Mouse (Mus musculus): ENCODE measurements around the gene Topaz1. TPM values are rescaled to one million over a fixed set of nuclear protein-coding genes. Genes with fewer than 3 reads are reported as not detected.

Topaz1 gene
- polyA plus RNA-seq, 1 experiment from 2014 or later = not detected

GRCm38 (mm10) chr9:122812386-122812785 is 65.2 kb downstream of the Topaz1 start:
- ATAC-seq (ENCODE audit: insufficient number of reproducible peaks, low FRiP score) = no peak
- WGBS = 80% methylated on average over 5 of the region's 5 CpGs
- H3K36me3 ChIP-seq = peaks cover 11% of the 10 kb centered on the region; the same call in 1 of the 2 replicates

GRCm38 (mm10) chr9:122814775-122815174 is 67.6 kb downstream of the Topaz1 start:
- Histone ChIP-seq H3K27me3 (replicated peaks) (no peaks in the 10 kb centered on the region), H3K27ac (ENCODE audit: poor library complexity, severe bottlenecking) (no peak overlapping the region), H3K9me3 (replicated peaks) (no peaks in the 10 kb centered on the region), H3K4me1 (replicated peaks) (peaks cover 6% of the 10 kb centered on the region), H3K9ac (no peak overlapping the region), H3K4me2 (no peak overlapping the region), H3K4me3 (no peak overlapping the region), H3K36me3 (peaks cover 17% of the 10 kb centered on the region; the same call in 1 of the 2 replicates)
- ATAC-seq (ENCODE audit: insufficient number of reproducible peaks, low FRiP score) = no peak
- 89% methylated on average over 2 of the region's 2 CpGs for WGBS

More at GRCm38 (mm10) chr9:122812386-122812785, 65.2 kb downstream of the Topaz1 start:
- no peaks in the 10 kb centered on the region for H3K27me3 ChIP-seq (replicated peaks)
- no peak overlapping the region for H3K27ac ChIP-seq (ENCODE audit: poor library complexity, severe bottlenecking)
- peaks cover 12% of the 10 kb centered on the region for H3K4me1 ChIP-seq (replicated peaks)
- H3K4me3 ChIP-seq = no peak overlapping the region
- H3K9ac ChIP-seq = no peak overlapping the region
- H3K9me3 ChIP-seq (replicated peaks) = no peaks in the 10 kb centered on the region
- no peak overlapping the region for H3K4me2 ChIP-seq

GRCm38 (mm10) chr9:122815239-122815851 is 68.2 kb downstream of the Topaz1 start:
- H3K27ac ChIP-seq (ENCODE audit: poor library complexity, severe bottlenecking) = no peak overlapping the region
- no peak overlapping the region for H3K4me2 ChIP-seq
- peaks cover 2% of the 10 kb centered on the region for H3K4me1 ChIP-seq (replicated peaks)
- H3K9ac ChIP-seq = no peak overlapping the region
- no peaks in the 10 kb centered on the region for H3K27me3 ChIP-seq (replicated peaks)
- H3K36me3 ChIP-seq = peaks cover 20% of the 10 kb centered on the region
- no peak overlapping the region for H3K4me3 ChIP-seq
- no peak for ATAC-seq (ENCODE audit: insufficient number of reproducible peaks, low FRiP score)
- H3K9me3 ChIP-seq (replicated peaks) = no peaks in the 10 kb centered on the region
- WGBS = 62% methylated on average over 4 of the region's 4 CpGs

GRCm38 (mm10) chr9:122823374-122824017 is 76.3 kb downstream of the Topaz1 start:
- Histone ChIP-seq H3K4me3 (no peak overlapping the region), H3K36me3 (peaks cover 46% of the 10 kb centered on the region), H3K4me1 (replicated peaks) (no peaks in the 10 kb centered on the region), H3K27ac (ENCODE audit: poor library complexity, severe bottlenecking) (no peak overlapping the region), H3K9me3 (replicated peaks) (no peaks in the 10 kb centered on the region), H3K9ac (no peak overlapping the region), H3K27me3 (replicated peaks) (no peaks in the 10 kb centered on the region), H3K4me2 (no peak overlapping the region)
- ATAC-seq (ENCODE audit: insufficient number of reproducible peaks, low FRiP score) = no peak
- 79% methylated on average over 5 of the region's 5 CpGs for WGBS

GRCm38 (mm10) chr9:122826743-122827142 is 79.6 kb downstream of the Topaz1 start:
- H3K4me3 ChIP-seq = no peak overlapping the region
- peaks cover 49% of the 10 kb centered on the region for H3K36me3 ChIP-seq
- H3K4me2 ChIP-seq = no peak overlapping the region
- no peaks in the 10 kb centered on the region for H3K9me3 ChIP-seq (replicated peaks)
- H3K4me1 ChIP-seq (replicated peaks) = 0 out of 2 replicates have a peak, but pooled peaks cover 3% of the 10 kb centered on the region
- no peak overlapping the region for H3K27ac ChIP-seq (ENCODE audit: poor library complexity, severe bottlenecking)
- H3K9ac ChIP-seq = no peak overlapping the region
- 88% methylated on average over 4 of the region's 4 CpGs for WGBS
- no peak for ATAC-seq (ENCODE audit: insufficient number of reproducible peaks, low FRiP score)
- H3K27me3 ChIP-seq (replicated peaks) = no peaks in the 10 kb centered on the region

GRCm38 (mm10) chr9:122829826-122830380 is 82.8 kb downstream of the Topaz1 start:
- WGBS = 61% methylated on average over 4 of the region's 4 CpGs

GRCm38 (mm10) chr9:122836126-122836525 is 89.0 kb downstream of the Topaz1 start:
- Histone ChIP-seq H3K4me1 (replicated peaks) (peaks cover 19% of the 10 kb centered on the region), H3K36me3 (peaks cover 14% of the 10 kb centered on the region), H3K4me3 (no peak overlapping the region), H3K9me3 (replicated peaks) (no peaks in the 10 kb centered on the region), H3K27me3 (replicated peaks) (no peaks in the 10 kb centered on the region), H3K27ac (ENCODE audit: poor library complexity, severe bottlenecking) (no peak overlapping the region), H3K4me2 (no peak overlapping the region), H3K9ac (no peak overlapping the region)
- ATAC-seq (ENCODE audit: insufficient number of reproducible peaks, low FRiP score) = no peak
- WGBS = 80% methylated on average over 9 of the region's 9 CpGs

More at GRCm38 (mm10) chr9:122829826-122830380, 82.8 kb downstream of the Topaz1 start:
- Histone ChIP-seq H3K36me3 (peaks cover 54% of the 10 kb centered on the region), H3K27me3 (replicated peaks) (no peaks in the 10 kb centered on the region), H3K4me1 (replicated peaks) (0 out of 2 replicates have a peak, but pooled peaks cover 3% of the 10 kb centered on the region), H3K9me3 (replicated peaks) (no peaks in the 10 kb centered on the region), H3K4me2 (no peak overlapping the region), H3K27ac (ENCODE audit: poor library complexity, severe bottlenecking) (no peak overlapping the region), H3K9ac (no peak overlapping the region), H3K4me3 (no peak overlapping the region)
- no peak for ATAC-seq (ENCODE audit: insufficient number of reproducible peaks, low FRiP score)

- H3K9ac ChIP-seq = no peak overlapping the region
- ATAC-seq (ENCODE audit: insufficient number of reproducible peaks, low FRiP score) = peak; percentile 67; the same call in 1 of the 2 replicates
- no peaks in the 10 kb centered on the region for H3K9me3 ChIP-seq (replicated peaks)
- WGBS = 48% methylated on average over 6 of the region's 6 CpGs
- no peak overlapping the region for H3K27ac ChIP-seq (ENCODE audit: poor library complexity, severe bottlenecking)
- no peaks in the 10 kb centered on the region for H3K27me3 ChIP-seq (replicated peaks)
- peaks cover 16% of the 10 kb centered on the region for H3K4me1 ChIP-seq (replicated peaks)
- peaks cover 14% of the 10 kb centered on the region for H3K36me3 ChIP-seq
- no peak overlapping the region for H3K4me3 ChIP-seq
- no peak overlapping the region for H3K4me2 ChIP-seq
Observed at GRCm38 (mm10) chr9:122836790-122837189, 89.6 kb downstream of the Topaz1 start.

- H3K4me2 ChIP-seq = no peak overlapping the region
- WGBS = 83% methylated on average over 4 of the region's 4 CpGs
- H3K9ac ChIP-seq = no peak overlapping the region
- H3K36me3 ChIP-seq = peaks cover 14% of the 10 kb centered on the region
- H3K27ac ChIP-seq (ENCODE audit: poor library complexity, severe bottlenecking) = no peak overlapping the region
- no peaks in the 10 kb centered on the region for H3K9me3 ChIP-seq (replicated peaks)
- no peak overlapping the region for H3K4me3 ChIP-seq
- peaks cover 16% of the 10 kb centered on the region for H3K4me1 ChIP-seq (replicated peaks)
- no peak for ATAC-seq (ENCODE audit: insufficient number of reproducible peaks, low FRiP score)
- H3K27me3 ChIP-seq (replicated peaks) = no peaks in the 10 kb centered on the region
Observed at GRCm38 (mm10) chr9:122837216-122837615, 90.1 kb downstream of the Topaz1 start.

- 24% methylated on average over 16 of the region's 16 CpGs for WGBS
- ATAC-seq (ENCODE audit: insufficient number of reproducible peaks, low FRiP score) = peak; percentile 51; the same call in 1 of the 2 replicates
- peak overlapping the region; percentile 54 for H3K9ac ChIP-seq
Observed at GRCm38 (mm10) chr9:122837680-122838079, 90.5 kb downstream of the Topaz1 start.

GRCm38 (mm10) chr9:122843760-122844159 is 96.6 kb downstream of the Topaz1 start, which contains the start of gene Gm35549:
TSS of gene Gm35549 (minus strand) at chr9:122844035.
- ATAC-seq (ENCODE audit: insufficient number of reproducible peaks, low FRiP score) = no peak
- peaks cover 3% of the 10 kb centered on the region; the same call in 1 of the 2 replicates for H3K9me3 ChIP-seq (replicated peaks)
- H3K27me3 ChIP-seq (replicated peaks) = no peaks in the 10 kb centered on the region
- no peak within 1 kb of the TSS for H3K27ac ChIP-seq (ENCODE audit: poor library complexity, severe bottlenecking)
- H3K4me3 ChIP-seq = no peak within 1 kb of the TSS
- no peak within 1 kb of the TSS for H3K4me2 ChIP-seq
- no peak within 1 kb of the TSS for H3K9ac ChIP-seq
- H3K36me3 ChIP-seq = peaks cover 4% of the 10 kb centered on the region
- H3K4me1 ChIP-seq (replicated peaks) = no peaks in the 10 kb centered on the region
- 85% methylated on average over 3 of the region's 3 CpGs for WGBS

More at GRCm38 (mm10) chr9:122837680-122838079, 90.5 kb downstream of the Topaz1 start:
- Histone ChIP-seq H3K4me3 (no peak overlapping the region), H3K27ac (ENCODE audit: poor library complexity, severe bottlenecking) (no peak overlapping the region), H3K27me3 (replicated peaks) (no peaks in the 10 kb centered on the region), H3K9me3 (replicated peaks) (no peaks in the 10 kb centered on the region), H3K4me2 (peak overlapping the region; percentile 53), H3K4me1 (replicated peaks) (peaks cover 16% of the 10 kb centered on the region), H3K36me3 (peaks cover 12% of the 10 kb centered on the region)
